Mouse (Mus musculus): Measurements from ENCODE around the gene Rita1.

Rita1 gene

DNA sequence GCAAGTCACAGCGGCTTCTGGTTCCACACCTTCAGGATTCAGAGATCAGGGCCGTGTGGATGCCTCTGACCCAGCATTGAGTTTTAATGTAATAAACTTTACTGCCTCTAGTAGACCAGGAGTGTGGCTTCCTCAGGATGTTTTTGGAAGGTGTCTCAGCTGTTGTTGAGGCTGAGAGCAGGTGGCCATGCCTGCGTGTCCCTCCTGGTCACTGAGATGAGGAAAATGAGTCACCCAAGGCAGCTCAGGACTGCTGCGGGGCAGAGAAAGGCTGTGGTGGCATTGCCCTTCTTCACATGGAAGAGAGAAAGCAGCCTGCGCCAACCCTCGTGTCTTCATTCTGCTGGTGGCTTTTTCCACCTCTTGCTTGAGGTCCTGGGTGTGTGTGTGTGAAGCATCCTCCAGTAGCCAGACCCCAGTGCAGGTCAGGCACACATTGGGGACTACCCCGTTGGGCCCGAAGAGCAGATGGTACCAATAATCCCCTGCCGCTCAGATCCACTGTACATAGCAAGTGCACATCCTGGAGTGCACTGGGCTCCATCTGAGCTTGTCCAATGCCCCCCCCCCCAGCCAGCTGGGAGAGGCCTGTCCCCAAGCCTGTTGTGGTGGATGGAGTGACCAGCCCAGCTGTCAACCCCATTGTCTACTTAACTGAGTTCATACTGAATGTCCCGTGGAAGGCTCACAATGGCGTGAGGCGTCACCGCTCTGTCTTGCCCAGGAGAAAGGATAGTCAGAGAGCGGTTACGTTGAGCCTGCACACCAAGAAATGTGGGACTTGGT, 15.3 kb upstream of the Rita1 start:
- no peak for DNase-seq

DNA sequence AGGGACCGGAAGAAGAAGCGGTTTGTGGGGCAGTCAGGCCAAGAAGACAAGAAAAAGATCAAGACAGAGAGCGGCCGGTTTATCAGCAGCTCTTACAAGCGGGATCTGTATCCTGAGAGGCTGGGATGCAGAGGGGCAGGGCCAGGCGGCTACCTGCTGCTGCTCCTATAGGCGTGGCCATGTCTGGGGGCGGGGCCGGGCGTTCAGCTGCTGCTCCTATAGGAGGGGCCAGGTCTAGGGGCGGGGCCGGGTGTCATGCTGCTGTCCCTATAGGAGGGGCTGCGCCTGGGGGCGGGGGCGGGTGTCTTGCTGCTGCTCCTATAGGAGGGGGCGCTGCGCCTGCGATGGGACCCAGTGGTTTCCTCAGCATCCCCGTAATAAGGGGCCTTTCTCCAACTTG, 14.0 kb upstream of the Rita1 start:
- DNase-seq, result no peak

DNA sequence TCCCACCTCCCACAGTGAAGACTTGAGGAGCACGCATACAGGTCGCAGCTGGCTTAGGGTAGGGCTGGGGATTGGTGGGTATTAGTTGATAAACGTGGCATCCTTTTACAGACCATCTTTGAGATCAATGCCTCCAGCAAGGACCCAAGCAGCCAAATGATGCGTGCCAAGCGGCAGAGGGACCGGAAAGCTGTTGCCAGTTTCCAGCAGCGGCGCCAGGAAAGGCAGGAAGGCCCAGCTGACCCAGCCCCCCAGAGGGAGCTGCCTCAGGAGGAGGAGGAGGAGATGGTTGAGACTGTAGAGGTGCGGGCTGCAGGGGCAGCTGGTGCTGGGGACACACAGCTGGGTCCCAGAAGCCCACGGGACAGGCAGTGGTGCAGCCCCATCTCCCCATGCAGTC, 12.0 kb upstream of the Rita1 start:
- no peak for DNase-seq

DNA sequence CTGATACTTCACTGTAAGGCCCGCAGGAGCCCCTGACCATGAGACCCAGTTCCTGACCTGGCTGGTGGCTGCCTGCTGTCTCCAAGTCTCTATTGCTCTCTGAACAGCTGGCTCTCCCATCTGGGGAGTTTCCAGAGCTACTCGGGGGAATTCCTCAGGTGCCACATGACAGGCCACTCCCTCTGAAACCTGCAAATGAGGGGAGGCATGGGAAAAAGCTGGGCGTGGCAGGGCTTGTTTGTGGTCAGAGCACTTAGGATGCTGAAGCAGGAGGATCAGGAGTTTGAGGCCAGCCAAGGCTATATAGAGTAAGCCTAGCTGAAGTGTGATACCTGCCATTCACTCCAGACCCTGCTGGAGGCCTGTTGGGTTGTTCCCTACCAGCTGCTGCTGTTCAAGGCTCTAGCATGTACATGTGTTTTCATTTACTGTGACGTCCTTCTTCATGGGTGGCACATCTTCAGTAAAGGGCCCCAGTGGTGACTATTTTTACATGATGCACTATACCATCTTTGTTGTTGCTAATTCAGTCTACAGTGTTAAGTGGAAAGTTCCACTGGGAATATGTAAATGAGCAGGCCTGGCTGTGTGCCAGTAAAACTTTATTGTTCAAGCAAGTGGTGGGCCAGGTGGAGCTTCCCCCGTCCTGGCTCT, 9.9 kb upstream of the Rita1 start:
- DNase-seq, result no peak

DNA sequence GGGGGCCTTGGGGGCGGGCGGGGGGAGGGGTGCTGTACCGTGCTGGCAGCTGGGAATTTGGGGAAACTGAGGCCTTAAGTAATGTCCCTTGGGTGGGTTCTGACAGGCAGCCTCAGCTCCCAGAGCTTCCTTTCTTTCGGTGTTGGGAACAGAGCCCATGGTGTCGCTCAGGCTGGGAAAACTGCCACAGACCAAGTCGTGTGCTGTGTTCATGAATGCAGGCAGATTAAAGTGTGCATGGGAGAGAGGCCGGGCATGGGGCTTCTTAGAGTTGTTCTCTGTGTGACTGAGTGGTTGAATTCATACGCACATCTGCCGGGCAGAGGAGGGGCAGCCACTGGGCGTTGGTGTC, 9.4 kb upstream of the Rita1 start:
- no peak for DNase-seq

DNA sequence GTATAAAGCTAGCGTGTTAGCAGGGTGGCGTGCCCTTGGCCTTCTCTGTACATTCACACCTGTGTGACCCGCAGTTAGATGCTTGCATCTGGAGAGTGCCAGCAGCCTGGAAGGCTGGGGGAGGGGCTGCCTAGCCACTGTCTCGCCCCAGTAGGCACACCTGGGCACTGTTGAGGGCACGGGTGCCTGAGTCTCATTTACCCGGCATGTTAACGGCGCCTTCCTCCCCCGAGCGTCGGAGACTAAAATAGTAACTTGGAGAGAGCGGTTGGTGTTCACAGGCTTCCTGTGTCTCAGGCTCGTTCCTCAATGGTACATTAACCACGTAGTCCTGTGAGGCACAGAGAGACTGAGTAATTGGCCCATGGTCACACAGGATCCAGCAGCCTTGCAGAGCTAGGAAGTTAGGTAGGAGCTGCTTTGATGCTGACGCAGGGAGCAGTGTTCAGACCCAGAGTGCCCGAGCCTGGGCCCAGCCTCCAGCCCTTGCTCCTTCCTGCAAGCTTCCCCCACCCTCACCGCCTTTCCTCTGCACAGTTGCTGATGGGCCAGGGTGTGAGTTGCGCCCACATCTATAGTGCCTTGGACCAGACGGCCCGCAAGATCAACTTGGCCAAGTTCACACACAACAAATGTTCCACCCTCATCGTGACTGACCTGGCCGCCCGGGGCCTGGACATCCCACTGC, 8.8 kb upstream of the Rita1 start:
- DNase-seq, result no peak

DNA sequence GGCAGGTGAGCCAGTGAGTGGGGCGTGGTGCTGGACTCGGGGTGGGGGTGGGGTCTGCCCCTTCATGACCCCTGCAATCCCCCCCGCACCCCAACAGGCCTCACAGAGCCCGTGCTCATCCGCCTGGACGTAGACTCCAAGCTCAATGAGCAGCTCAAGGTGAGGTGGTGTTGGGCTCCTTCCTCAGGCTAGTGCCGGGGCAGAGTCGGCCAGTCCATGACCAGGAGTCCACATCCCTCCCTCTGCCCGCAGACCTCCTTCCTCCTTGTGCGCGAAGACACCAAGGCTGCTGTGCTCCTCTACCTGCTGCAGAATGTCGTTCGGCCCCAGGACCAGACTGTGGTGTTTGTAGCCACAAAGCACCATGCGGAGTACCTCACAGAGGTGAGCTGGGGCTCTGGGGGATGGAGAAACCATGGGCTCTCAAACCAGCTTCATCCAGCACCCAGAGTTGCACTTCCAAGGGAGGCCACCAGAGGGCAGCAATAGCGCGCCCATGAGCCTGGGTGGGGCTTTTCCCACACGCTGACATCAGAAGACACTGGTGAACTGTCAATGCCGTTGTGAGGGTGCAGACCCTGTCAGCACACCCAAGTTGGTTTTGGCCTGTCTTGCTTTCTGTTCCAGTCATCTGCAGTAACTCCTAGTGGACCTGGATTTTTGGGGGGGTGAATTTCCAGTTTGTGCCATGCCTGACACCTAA, 8.1 kb upstream of the Rita1 start:
- DNase-seq, result peak; percentile 80

DNA sequence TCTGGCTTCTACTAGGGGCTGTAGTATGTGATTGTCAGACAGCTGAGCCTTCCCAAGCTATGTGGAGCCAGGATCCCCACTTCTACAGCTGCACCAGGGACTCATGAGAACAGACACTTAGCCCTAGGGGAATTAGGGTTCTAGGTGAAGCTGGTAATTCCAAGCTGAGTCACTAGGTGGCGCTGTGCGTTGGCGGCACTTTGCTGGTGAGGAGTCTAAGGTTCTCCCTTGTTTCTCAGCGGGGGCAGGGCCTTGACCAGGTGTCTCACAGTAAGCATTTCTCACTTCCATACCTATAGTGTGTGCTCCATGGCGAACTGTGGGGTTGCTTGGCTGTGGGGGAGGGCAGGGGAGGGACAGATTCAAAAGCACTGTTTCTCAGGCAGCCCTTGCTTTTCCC, 6.8 kb upstream of the Rita1 start:
- DNase-seq, result no peak

DNA sequence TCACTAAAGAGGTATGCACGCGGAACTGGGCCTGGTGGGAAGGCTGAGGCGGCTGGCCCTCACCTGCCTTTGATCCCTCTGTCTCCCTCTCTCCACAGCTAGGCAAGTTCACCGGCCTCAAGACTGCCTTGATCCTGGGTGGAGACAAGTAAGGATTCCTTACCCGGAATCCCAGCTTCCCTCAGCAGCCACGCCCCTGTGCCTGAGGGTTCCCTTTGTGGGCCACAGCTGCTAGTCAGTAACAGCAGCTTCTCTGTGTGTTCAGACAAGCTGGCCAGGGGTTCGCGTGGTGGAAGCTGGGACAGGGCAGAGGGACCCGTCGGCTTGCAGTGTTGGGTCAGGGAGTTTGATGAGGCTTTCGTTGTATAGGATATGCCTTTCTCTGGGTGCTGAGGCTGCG, 6.4 kb upstream of the Rita1 start:
- DNase-seq, result no peak

DNA sequence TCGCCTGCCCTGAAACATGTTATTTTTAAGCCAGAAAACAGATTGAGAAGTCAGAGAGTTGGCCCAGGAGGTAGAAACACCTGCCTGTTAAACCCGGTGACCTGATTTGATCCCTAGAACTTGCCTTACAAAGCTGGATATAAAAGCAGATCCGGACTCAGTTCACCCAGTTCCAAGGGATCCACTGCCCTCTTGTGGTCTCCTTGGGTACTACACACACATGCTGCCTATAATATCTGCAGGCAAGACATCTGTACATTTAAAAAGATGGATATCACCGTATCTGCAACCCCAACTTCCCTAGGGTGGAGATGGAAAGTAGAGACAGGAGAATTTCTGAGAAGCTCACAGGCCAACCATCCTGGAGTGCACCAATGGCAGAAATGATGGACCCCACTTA, 3.5 kb upstream of the Rita1 start:
- no peak for DNase-seq

DNA sequence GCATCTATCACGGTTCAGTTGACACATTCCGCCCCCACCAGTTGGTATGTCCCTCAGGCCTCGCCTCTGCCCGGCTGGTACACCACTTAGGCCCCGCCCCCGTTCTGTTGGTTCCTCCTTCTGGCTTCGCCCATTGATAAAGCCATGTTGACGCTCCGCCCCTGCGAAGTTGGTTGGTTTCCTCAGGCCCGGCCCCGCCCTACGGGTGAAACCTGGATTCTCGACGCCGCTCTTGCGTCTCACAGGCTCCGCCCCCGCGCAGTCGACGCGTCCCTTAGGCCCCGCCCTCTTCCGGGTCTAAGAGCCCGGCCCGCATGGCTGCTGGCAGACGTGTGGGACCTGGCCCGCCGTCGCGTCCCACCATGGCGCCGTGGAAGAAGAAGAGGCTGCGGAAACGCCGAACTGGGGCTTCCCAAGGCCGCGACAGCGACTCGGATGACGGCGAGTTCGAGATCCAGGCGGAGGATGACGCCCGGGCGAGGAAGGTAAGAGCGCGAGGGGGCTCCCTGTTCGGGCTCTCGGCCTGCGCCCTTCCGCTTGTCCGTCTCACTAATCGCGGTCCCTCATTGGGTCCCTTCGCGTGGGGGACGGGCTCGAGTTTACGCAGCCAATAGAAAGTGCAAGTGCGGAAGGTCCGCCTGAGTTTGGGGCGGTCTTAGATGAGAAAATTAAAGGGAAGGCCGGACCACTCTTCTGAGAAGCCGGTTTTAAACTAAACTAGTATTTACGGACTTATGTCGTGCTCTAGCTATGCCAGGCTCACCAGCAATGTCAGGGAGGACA, 624 bp upstream of the Rita1 start:
- peak; percentile 100 for DNase-seq

DNA sequence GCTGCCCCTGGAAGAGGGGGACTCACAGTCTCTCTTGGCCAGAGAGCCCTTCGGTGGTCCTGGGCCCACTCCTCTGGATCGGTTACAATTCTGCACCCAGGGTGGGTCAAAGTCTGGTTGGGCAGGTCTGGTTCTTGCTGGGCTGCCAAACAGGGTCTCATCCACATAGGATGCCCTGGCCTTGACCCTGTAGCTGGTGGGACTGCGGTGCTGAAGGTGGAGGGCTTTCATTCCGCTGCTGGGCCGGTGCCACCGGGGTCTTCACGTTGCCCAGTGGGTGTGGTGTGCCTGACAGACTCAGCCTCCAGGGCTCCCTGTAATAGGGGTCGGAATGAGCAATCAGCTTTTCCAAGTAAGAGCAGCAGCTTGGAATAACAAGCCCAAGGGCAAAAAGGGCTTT, 973 bp downstream of the Rita1 start:
- DNase-seq, result peak; percentile 59

DNA sequence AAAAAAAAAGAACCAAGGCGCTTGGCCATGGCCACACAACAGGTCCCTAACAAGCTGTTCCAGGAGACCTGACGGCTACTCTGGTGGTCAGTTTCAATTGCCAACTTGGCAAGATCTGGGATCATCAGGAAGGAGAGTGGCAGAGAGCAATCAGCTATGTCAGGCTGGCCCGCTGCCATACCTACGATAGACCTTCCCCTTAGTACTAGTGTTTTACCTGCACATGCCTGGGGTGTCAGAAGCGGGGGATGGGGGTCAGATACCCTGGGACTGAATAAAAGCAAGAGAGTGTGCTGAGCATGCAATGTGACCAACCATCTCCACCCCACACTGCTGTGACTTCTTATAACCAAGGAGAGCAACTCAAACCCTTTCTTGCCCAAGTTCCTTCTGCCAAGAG, 1.5 kb downstream of the Rita1 start:
- no peak for DNase-seq

DNA sequence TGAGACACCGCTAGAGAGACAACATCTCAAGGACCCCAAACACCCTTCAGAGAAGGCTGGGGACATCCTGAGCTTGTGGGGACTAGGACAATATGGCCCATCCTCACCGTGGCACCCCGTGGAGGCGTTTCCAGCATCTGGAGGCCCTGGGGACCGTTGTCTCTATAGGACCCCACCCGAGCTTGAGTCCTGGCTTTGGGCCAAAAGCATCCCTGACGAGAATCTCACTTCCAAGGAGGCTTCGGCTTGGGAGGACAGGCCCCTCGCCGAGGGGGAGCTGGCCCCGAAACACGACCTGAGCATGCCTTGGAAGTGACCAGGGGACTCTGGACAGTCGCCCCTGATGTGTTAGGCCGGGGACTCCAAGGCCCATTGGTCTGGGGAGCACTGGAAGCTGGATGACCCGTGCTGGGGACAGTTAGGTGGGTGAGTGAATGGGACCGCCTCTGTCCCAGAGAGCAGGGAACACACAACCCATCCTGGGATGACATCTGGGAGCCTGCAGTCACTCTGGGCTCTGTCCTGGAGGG, 3.1 kb downstream of the Rita1 start:
- no peak for DNase-seq

DNA sequence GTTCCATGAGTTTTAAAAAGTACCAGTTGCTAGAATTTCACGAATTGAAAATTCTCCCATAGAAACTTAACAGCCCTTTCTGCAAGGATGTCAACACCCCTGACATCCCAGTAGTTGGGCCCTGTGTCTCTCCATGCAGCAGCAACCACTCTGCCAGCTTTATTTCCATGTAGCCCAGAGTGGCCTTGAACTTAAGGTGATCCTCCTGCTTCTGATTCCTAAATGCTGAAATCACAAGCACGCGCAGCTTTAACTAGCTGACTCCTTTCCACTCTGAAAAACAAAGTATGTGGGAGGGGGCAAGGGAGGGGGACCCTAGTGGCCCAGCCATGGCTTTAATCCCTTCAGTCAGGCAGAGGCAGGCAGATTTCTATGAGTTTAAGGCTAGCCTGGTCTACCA, 5.1 kb downstream of the Rita1 start:
- no peak for DNase-seq

DNA sequence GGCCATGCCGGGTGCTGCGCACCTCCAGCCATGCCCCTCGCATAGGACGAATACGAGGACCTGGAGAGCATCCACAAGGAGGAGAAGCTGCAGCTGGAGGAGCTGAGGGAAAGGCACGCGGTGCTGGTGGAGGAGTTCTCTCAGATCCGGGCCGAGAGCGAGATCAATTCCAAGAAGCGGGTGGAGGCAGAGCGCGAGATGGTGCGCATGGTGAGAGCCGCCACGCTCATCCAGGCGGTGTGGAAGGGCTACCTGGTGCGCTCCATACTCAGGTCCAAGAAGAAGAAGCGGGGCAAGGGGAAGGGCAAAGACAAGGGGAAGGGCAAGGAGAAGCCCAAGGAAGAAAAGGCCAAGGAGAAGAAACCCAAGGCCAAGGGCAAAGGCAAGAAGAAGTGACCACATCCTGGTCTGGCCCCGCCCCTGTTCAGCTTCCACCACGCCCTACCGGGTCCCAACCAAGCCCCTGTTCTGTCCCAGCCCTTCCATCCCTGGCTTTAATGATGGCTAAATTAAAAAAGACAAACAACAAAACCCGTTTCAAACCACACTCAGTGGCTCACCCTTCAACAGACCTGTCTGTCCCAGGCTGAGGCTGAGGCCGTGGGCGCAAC, 5.7 kb downstream of the Rita1 start:
- DNase-seq, result no peak

DNA sequence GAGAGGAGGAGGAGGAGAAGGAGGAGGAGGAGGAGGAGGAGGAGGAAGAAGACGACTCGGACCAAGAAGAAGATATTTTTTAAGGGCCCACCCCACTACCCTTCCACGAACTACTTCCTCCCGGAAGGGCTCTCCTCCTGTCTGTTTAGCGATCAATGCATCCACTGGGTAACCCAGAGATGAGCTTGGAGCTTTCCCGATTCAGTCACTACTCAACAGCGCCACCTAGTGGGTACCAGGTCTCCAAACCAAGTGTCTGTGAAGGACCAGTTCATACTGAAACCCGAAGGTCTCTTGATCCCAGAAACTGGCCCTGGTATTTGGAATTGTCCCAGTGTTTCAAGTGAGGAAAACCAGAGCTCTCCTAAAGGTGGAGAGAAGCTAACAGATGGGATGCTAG, 6.7 kb downstream of the Rita1 start:
- DNase-seq, result peak; percentile 90

DNA sequence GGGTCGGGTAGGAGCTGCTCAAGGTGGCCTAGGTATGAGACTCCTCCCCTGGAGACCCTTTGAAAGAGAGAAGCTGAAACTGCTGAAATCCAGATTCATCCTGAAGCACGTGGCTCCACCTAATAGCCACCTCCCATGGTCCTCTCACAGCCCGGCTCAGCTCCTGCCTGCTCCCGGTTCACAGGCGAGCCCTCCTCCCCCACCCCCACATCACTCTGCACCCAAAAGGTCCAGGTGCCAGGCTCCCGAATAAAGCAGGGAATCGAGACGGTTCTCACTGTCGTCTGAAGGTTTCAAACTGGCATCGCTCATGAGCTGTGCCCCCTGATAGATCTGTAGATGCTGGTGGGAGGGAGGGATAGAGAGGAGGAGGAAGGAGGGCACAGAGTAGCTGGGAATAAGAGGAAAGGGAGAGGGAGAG, 7.1 kb downstream of the Rita1 start:
- no peak for DNase-seq

DNA sequence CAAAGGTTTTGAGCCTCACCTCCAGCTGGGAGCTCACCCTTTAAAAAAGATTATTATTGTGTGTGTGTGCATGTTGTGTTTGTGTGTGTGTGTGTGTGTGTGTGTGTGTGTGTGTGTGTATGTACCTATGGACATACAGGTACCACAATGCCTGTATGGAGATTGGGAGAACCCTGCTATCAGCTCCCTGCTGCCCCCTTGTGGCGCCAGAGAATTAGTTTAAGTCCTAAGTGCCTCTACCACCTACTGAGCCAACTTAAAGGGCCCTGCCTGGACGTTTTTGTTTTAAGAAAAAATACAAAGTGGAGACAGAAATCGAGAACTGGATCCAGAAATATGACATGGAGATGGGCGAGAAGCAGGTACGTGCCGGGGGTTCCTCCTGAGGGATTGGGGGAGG, 7.5 kb downstream of the Rita1 start:
- peak; percentile 69 for DNase-seq

DNA sequence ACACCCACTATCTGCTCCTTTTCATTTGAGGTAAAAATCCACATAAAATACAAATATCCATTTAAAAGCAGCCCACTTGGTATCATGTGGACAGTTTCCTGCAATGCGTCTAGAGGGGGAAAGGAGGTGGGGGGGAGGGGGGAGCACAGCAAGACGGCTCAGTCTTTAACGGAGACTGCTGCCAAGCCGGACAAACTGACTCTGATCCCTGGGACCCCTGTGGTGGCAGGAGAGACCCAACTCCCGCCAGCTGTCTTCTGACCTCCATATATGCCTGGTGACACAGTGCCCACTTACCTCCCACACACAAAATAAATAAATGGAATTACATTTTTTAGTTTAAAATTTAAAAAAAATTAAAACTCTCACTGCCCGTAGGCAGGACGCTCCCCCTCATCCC, 8.9 kb downstream of the Rita1 start:
- no peak for DNase-seq

DNA sequence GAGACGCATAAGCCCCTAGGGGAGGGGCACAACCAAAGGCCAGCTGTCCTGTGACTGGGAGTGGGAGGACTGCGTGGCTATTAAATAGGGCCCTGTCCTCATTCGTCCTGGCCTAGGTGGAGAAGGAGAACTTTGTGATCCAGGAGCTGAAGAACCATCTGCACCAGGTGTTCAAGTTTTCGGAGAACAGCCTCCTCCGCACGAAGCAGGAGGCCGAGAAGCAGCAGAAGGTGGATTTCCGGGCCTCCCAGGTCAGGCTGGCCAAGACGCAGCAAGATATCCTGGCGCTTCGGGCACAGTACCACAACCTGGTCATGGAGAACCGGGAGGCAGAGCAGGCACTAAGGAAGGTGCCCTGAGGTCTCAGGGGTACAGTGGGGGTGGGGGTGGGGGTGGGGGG, 10.2 kb downstream of the Rita1 start:
- no peak for DNase-seq

Measured in layer of hippocampus, adult 9-11 months (tissue).